Mouse (Mus musculus): ENCODE results near the gene Snrpd2. TPM values are rescaled to one million over a fixed set of nuclear protein-coding genes. Genes with fewer than 3 reads are reported as not detected.
A peak's percentile ranks its signal among the peaks of the same experiment; 100 is the strongest.

Snrpd2 gene
- polyA plus RNA-seq, 1 experiment = 255 TPM

- Histone ChIP-seq H3K36me3 (ENCODE audit: control insufficient read depth, insufficient read depth) (no peaks in the 10 kb centered on the region), H3K79me2 (ENCODE audit: control insufficient read depth, insufficient read depth) (no peaks in the 10 kb centered on the region), H3K27me3 (ENCODE audit: control insufficient read depth, insufficient read depth, insufficient read length) (no peaks in the 10 kb centered on the region), H3ac (ENCODE audit: control insufficient read depth, insufficient read length, low read depth) (no peak overlapping the region), H3K4me3 (ENCODE audit: insufficient read depth, poor library complexity, severe bottlenecking) (no peak overlapping the region), H3K79me3 (ENCODE audit: low read depth) (no peaks in the 10 kb centered on the region)
- TF ChIP-seq MYOD1 (IDR thresholded peaks at IDR 0.05; ENCODE audit: control insufficient read depth, insufficient read length, low read depth) = no peak
- TF ChIP-seq MYOG (IDR thresholded peaks at IDR 0.05; ENCODE audit: control insufficient read depth, extremely low read depth, insufficient read length) = no peak
These were observed 27.7 kb downstream of the Snrpd2 start for GRCm38 (mm10) chr7:19177216-19177615.

GRCm38 (mm10) chr7:19178035-19178434 lies 28.5 kb downstream of the Snrpd2 start:
- H3K79me3 ChIP-seq (ENCODE audit: low read depth) = no peaks in the 10 kb centered on the region
- H3K79me2 ChIP-seq (ENCODE audit: control insufficient read depth, insufficient read depth) = no peaks in the 10 kb centered on the region
- H3K4me3 ChIP-seq (ENCODE audit: insufficient read depth, poor library complexity, severe bottlenecking) = no peak overlapping the region
- H3K36me3 ChIP-seq (ENCODE audit: control insufficient read depth, insufficient read depth) = no peaks in the 10 kb centered on the region
- TF ChIP-seq CEBPB (IDR thresholded peaks at IDR 0.05; ENCODE audit: low read depth) (no peak), USF1 (IDR thresholded peaks at IDR 0.05; ENCODE audit: low read depth) (no peak), FOSL1 (IDR thresholded peaks at IDR 0.05; ENCODE audit: insufficient read depth, low read length, poor library complexity, severe bottlenecking) (no peak), MYOG (IDR thresholded peaks at IDR 0.05; ENCODE audit: control insufficient read depth, extremely low read depth, insufficient read length) (no peak), CTCF (IDR thresholded peaks at IDR 0.05; ENCODE audit: control insufficient read depth, insufficient read depth, insufficient read length) (no peak), MYOD1 (IDR thresholded peaks at IDR 0.05; ENCODE audit: control insufficient read depth, insufficient read length, low read depth) (no peak), MAX (IDR thresholded peaks at IDR 0.05) (no peak)
- H3ac ChIP-seq (ENCODE audit: control insufficient read depth, insufficient read length, low read depth) = no peak overlapping the region
- H3K27me3 ChIP-seq (ENCODE audit: control insufficient read depth, insufficient read depth, insufficient read length) = no peaks in the 10 kb centered on the region

- H3K36me3 ChIP-seq (ENCODE audit: control insufficient read depth, insufficient read depth) = no peaks in the 10 kb centered on the region
- no peaks in the 10 kb centered on the region for H3K27me3 ChIP-seq (ENCODE audit: control insufficient read depth, insufficient read depth, insufficient read length)
- no peak overlapping the region for H3K4me3 ChIP-seq (ENCODE audit: insufficient read depth, poor library complexity, severe bottlenecking)
- TF ChIP-seq FOSL1 (IDR thresholded peaks at IDR 0.05; ENCODE audit: insufficient read depth, low read length, poor library complexity, severe bottlenecking) (no peak), USF1 (IDR thresholded peaks at IDR 0.05; ENCODE audit: low read depth) (no peak), CEBPB (IDR thresholded peaks at IDR 0.05; ENCODE audit: low read depth) (no peak), MYOD1 (IDR thresholded peaks at IDR 0.05; ENCODE audit: control insufficient read depth, insufficient read length, low read depth) (no peak), MAX (IDR thresholded peaks at IDR 0.05) (no peak)
- H3ac ChIP-seq (ENCODE audit: control insufficient read depth, insufficient read length, low read depth) = no peak overlapping the region
- no peaks in the 10 kb centered on the region for H3K79me2 ChIP-seq (ENCODE audit: control insufficient read depth, insufficient read depth)
- no peaks in the 10 kb centered on the region for H3K79me3 ChIP-seq (ENCODE audit: low read depth)
These were observed 29.0 kb downstream of the Snrpd2 start for GRCm38 (mm10) chr7:19178443-19179092.

GRCm38 (mm10) chr7:19179173-19179572 lies 29.7 kb downstream of the Snrpd2 start:
- no peak overlapping the region for H3K4me3 ChIP-seq (ENCODE audit: insufficient read depth, poor library complexity, severe bottlenecking)
- no peaks in the 10 kb centered on the region for H3K79me2 ChIP-seq (ENCODE audit: control insufficient read depth, insufficient read depth)
- no peak for TF ChIP-seq MYOG (IDR thresholded peaks at IDR 0.05; ENCODE audit: control insufficient read depth, extremely low read depth, insufficient read length)
- TF ChIP-seq MYOD1 (IDR thresholded peaks at IDR 0.05; ENCODE audit: control insufficient read depth, insufficient read length, low read depth) = no peak
- peak; percentile 50 for TF ChIP-seq CTCF (IDR thresholded peaks at IDR 0.05; ENCODE audit: control insufficient read depth, insufficient read depth, insufficient read length)
- TF ChIP-seq FOSL1 (IDR thresholded peaks at IDR 0.05; ENCODE audit: insufficient read depth, low read length, poor library complexity, severe bottlenecking) = no peak
- no peak for TF ChIP-seq MAX (IDR thresholded peaks at IDR 0.05)
- TF ChIP-seq CEBPB (IDR thresholded peaks at IDR 0.05; ENCODE audit: low read depth) = no peak
- no peak for TF ChIP-seq USF1 (IDR thresholded peaks at IDR 0.05; ENCODE audit: low read depth)
- H3K36me3 ChIP-seq (ENCODE audit: control insufficient read depth, insufficient read depth) = no peaks in the 10 kb centered on the region
- H3K79me3 ChIP-seq (ENCODE audit: low read depth) = no peaks in the 10 kb centered on the region
- H3K27me3 ChIP-seq (ENCODE audit: control insufficient read depth, insufficient read depth, insufficient read length) = no peaks in the 10 kb centered on the region
- H3ac ChIP-seq (ENCODE audit: control insufficient read depth, insufficient read length, low read depth) = no peak overlapping the region

- Histone ChIP-seq H3ac (ENCODE audit: control insufficient read depth, insufficient read length, low read depth) (no peak overlapping the region), H3K36me3 (ENCODE audit: control insufficient read depth, insufficient read depth) (no peaks in the 10 kb centered on the region), H3K4me3 (ENCODE audit: insufficient read depth, poor library complexity, severe bottlenecking) (no peak overlapping the region), H3K79me3 (ENCODE audit: low read depth) (no peaks in the 10 kb centered on the region), H3K79me2 (ENCODE audit: control insufficient read depth, insufficient read depth) (no peaks in the 10 kb centered on the region), H3K27me3 (ENCODE audit: control insufficient read depth, insufficient read depth, insufficient read length) (no peaks in the 10 kb centered on the region)
- TF ChIP-seq CTCF (IDR thresholded peaks at IDR 0.05; ENCODE audit: control insufficient read depth, insufficient read depth, insufficient read length) = no peak
- no peak for TF ChIP-seq USF1 (IDR thresholded peaks at IDR 0.05; ENCODE audit: low read depth)
- no peak for TF ChIP-seq MAX (IDR thresholded peaks at IDR 0.05)
- no peak for TF ChIP-seq FOSL1 (IDR thresholded peaks at IDR 0.05; ENCODE audit: insufficient read depth, low read length, poor library complexity, severe bottlenecking)
- no peak for TF ChIP-seq MYOG (IDR thresholded peaks at IDR 0.05; ENCODE audit: control insufficient read depth, extremely low read depth, insufficient read length)
- TF ChIP-seq MYOD1 (IDR thresholded peaks at IDR 0.05; ENCODE audit: control insufficient read depth, insufficient read length, low read depth) = no peak
- TF ChIP-seq CEBPB (IDR thresholded peaks at IDR 0.05; ENCODE audit: low read depth) = no peak
These were observed 30.4 kb downstream of the Snrpd2 start for GRCm38 (mm10) chr7:19179936-19180335.

- Histone ChIP-seq H3K79me2 (ENCODE audit: control insufficient read depth, insufficient read depth) (no peaks in the 10 kb centered on the region), H3K36me3 (ENCODE audit: control insufficient read depth, insufficient read depth) (no peaks in the 10 kb centered on the region), H3K79me3 (ENCODE audit: low read depth) (no peaks in the 10 kb centered on the region), H3K4me3 (ENCODE audit: insufficient read depth, poor library complexity, severe bottlenecking) (peak overlapping the region; percentile 38), H3ac (ENCODE audit: control insufficient read depth, insufficient read length, low read depth) (peak overlapping the region; percentile 18), H3K27me3 (ENCODE audit: control insufficient read depth, insufficient read depth, insufficient read length) (no peaks in the 10 kb centered on the region)
- TF ChIP-seq FOSL1 (IDR thresholded peaks at IDR 0.05; ENCODE audit: insufficient read depth, low read length, poor library complexity, severe bottlenecking) (no peak), CEBPB (IDR thresholded peaks at IDR 0.05; ENCODE audit: low read depth) (no peak), USF1 (IDR thresholded peaks at IDR 0.05; ENCODE audit: low read depth) (no peak), CTCF (IDR thresholded peaks at IDR 0.05; ENCODE audit: control insufficient read depth, insufficient read depth, insufficient read length) (no peak), MYOD1 (IDR thresholded peaks at IDR 0.05; ENCODE audit: control insufficient read depth, insufficient read length, low read depth) (no peak), MYOG (IDR thresholded peaks at IDR 0.05; ENCODE audit: control insufficient read depth, extremely low read depth, insufficient read length) (no peak), MAX (IDR thresholded peaks at IDR 0.05) (no peak)
These were observed 31.4 kb downstream of the Snrpd2 start for GRCm38 (mm10) chr7:19180862-19181429.
